Mouse (Mus musculus) spleen, adult 2 months (tissue): ENCODE data around the gene Klhl25.

Experiments
- CTCF ChIP-seq: fragments of 200-500 bp; IDR thresholded peaks from 2 replicates; pipeline ENCODE4 v1.5.1; 2011; ENCODE audit warnings: mild to moderate bottlenecking, inconsistent platforms; ENCODE audit not compliant: insufficient read depth, insufficient read length, insufficient replicate concordance; ENCODE audit errors: extremely low read depth
- POLR2A ChIP-seq: fragments of 200-500 bp; IDR thresholded peaks from 2 replicates; pipeline ENCODE4 v1.6.1; 2011; ENCODE audit warnings: low read depth, low read length, inconsistent platforms

- TF ChIP-seq POLR2A (no peak), CTCF (no peak)
Observed at GRCm38 (mm10) chr7:75852363-75852762, 4.3 kb downstream of the Klhl25 start.
